In the genomic region with DNA sequence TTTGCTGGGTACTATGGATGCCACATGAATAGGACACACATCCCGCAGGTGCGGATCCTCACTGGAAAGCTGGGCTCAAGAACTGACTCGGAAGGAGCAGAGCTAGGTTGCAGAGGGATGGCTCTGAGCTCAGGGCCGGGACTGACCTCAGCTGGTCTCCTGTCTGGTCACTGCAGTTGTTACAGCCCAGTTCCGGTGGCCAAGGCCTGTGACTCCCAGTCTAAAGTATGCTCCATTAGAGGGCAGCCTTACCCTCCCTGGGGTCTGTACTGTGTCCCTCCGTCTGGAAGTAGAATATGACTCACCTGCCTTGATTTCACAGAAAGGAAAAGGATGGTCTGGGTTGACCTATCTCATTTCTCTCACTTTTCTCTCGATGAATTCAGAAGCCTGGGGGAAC, we compare ENCODE assay signal across 26 mouse cellular contexts. TPM values are rescaled to one million over a fixed set of nuclear protein-coding genes. Genes with fewer than 3 reads are reported as not detected.
"Had no signal": no experiment of that assay in that cellular context is flagged by ENCODE, and none has a peak within 500 bp of the region (broad histone marks: within the 10 kb centered on the region; RNA-seq: fewer than 3 reads in every experiment).

No protein-coding gene starts in this region.

- H3K9ac ChIP-seq: embryonic facial prominence, embryonic 12.5 days; embryonic facial prominence, embryonic 13.5 days; embryonic facial prominence, embryonic 15.5 days; forebrain, embryonic 12.5 days; forebrain, embryonic 13.5 days; forebrain, embryonic 15.5 days; forebrain, postnatal 0 days had no signal

- H3K36me3 ChIP-seq: forebrain, embryonic 12.5 days; forebrain, embryonic 15.5 days had no signal

- H3K27ac ChIP-seq: embryonic facial prominence, embryonic 10.5 days; embryonic facial prominence, embryonic 12.5 days; embryonic facial prominence, embryonic 13.5 days; embryonic facial prominence, embryonic 15.5 days; forebrain, embryonic 10.5 days; forebrain, embryonic 12.5 days; forebrain, embryonic 13.5 days; forebrain, embryonic 15.5 days; heart, adult 2 months; heart, embryonic 10.5 days had no signal

- DNase-seq: cerebellum, adult 8-10 months; cerebellum, adult 9-10 months; cerebellum, adult 9-11 months; cerebellum, postnatal 10 days; cerebellum, postnatal 14 days; cerebellum, postnatal 25 days; cerebellum, postnatal 36 days; embryo, embryonic 11 days; forebrain, postnatal 0 days; gastrocnemius, postnatal 14 days; gastrocnemius, postnatal 25 days; gastrocnemius, postnatal 36 days; heart, adult 18-20 months; heart, adult 2 months had no signal

- H3K9me3 ChIP-seq: embryonic facial prominence, embryonic 12.5 days; embryonic facial prominence, embryonic 13.5 days; embryonic facial prominence, embryonic 15.5 days; forebrain, embryonic 10.5 days; forebrain, embryonic 12.5 days; forebrain, embryonic 15.5 days; heart, embryonic 10.5 days had no signal

- H3K4me3 ChIP-seq: embryonic facial prominence, embryonic 10.5 days; embryonic facial prominence, embryonic 12.5 days; embryonic facial prominence, embryonic 13.5 days; embryonic facial prominence, embryonic 15.5 days; erythroblast, embryonic 14.5 days; forebrain, embryonic 10.5 days; forebrain, embryonic 12.5 days; forebrain, embryonic 13.5 days; forebrain, embryonic 15.5 days; heart, adult 2 months; heart, embryonic 10.5 days had no signal

RNA-seq across cellular contexts. Expression of a gene that starts 3.3 kb away (rescaled TPM):
- total RNA-seq: common myeloid progenitor, adult 5-6 weeks; granulocyte monocyte progenitor cell, adult 5-6 weeks had no signal
- polyA plus RNA-seq: erythroblast, embryonic 14.5 days had no signal

RNA-seq across cellular contexts. Expression of a gene that starts 38.0 kb away (rescaled TPM):
- total RNA-seq: common myeloid progenitor, adult 5-6 weeks; granulocyte monocyte progenitor cell, adult 5-6 weeks had no signal
